ENCODE assay signal across 30 mouse cellular contexts in the genomic region with DNA sequence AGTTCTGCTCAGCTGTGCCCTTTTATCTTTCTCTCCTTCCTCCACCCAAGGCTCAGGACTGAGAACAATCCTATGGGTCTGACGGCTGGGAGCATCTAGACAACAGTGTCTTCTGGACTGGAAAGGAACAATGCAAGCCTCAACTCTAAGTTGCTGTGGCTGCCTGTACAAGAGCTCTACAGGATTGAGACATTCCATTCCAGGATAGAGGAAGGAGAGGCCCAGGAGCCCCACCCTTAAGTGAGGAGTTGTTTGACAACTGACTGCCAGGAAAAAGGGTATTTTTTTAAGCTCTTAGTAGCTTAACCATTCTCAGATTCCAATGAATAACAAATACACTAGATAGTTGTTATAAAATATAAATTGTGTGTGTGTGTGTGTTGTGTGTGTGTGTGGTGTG. TPM values are rescaled to one million over a fixed set of nuclear protein-coding genes. Genes with fewer than 3 reads are reported as not detected.
DNase-seq lines count a peak whose midpoint lies in the region; ATAC-seq and TF ChIP-seq lines count a peak whose summit lies in the region.
"Had no signal": no experiment of that assay in that cellular context is flagged by ENCODE, and none has a peak within 500 bp of the region (broad histone marks: within the 10 kb centered on the region; RNA-seq: fewer than 3 reads in every experiment).

No protein-coding gene starts in this region.

- no peak overlapping the region for H3K4me3 ChIP-seq in lung, embryonic 16.5 days (ENCODE audit: low read length)
- H3K4me3 ChIP-seq in intestine, embryonic 16.5 days (ENCODE audit: low read length), result no peak overlapping the region
- no peak overlapping the region for H3K4me3 ChIP-seq in stomach, postnatal 0 days (ENCODE audit: low read depth, low read length)
- H3K4me3 ChIP-seq: embryonic facial prominence, embryonic 12.5 days; hindbrain, embryonic 10.5 days; hindbrain, embryonic 15.5 days; lung, embryonic 15.5 days; megakaryocyte, embryonic 14.5 days; midbrain, embryonic 12.5 days; neural tube, embryonic 13.5 days; stomach, embryonic 15.5 days had no signal

- no peaks in the 10 kb centered on the region for H3K9me3 ChIP-seq in lung, embryonic 16.5 days (ENCODE audit: control insufficient read depth, low read length)
- H3K9me3 ChIP-seq in intestine, embryonic 16.5 days (ENCODE audit: control insufficient read depth, low read length), result no peaks in the 10 kb centered on the region
- no peaks in the 10 kb centered on the region for H3K9me3 ChIP-seq in stomach, postnatal 0 days (ENCODE audit: control insufficient read depth, low read length)
- H3K9me3 ChIP-seq: embryonic facial prominence, embryonic 12.5 days; hindbrain, embryonic 10.5 days; hindbrain, embryonic 15.5 days; lung, embryonic 15.5 days; megakaryocyte, embryonic 14.5 days; midbrain, embryonic 12.5 days; neural tube, embryonic 13.5 days; stomach, embryonic 15.5 days had no signal

- no peak overlapping the region for H3K27ac ChIP-seq in lung, embryonic 16.5 days (ENCODE audit: low read length)
- H3K27ac ChIP-seq in intestine, embryonic 16.5 days (ENCODE audit: low read length), result no peak overlapping the region
- H3K27ac ChIP-seq in stomach, postnatal 0 days (replicated peaks), result no peak overlapping the region
- H3K27ac ChIP-seq: embryonic facial prominence, embryonic 12.5 days; hindbrain, embryonic 10.5 days; hindbrain, embryonic 15.5 days; liver, embryonic 14.5 days; midbrain, embryonic 12.5 days; neural tube, embryonic 13.5 days; stomach, embryonic 15.5 days had no signal

- H3K9ac ChIP-seq in lung, embryonic 16.5 days (ENCODE audit: low read length), result no peak overlapping the region
- H3K9ac ChIP-seq in intestine, embryonic 16.5 days (ENCODE audit: low read depth, low read length), result no peak overlapping the region
- no peak overlapping the region for H3K9ac ChIP-seq in stomach, postnatal 0 days (ENCODE audit: low read length)
- H3K9ac ChIP-seq: embryonic facial prominence, embryonic 12.5 days; hindbrain, embryonic 15.5 days; liver, embryonic 14.5 days; lung, embryonic 15.5 days; midbrain, embryonic 12.5 days; neural tube, embryonic 13.5 days; stomach, embryonic 15.5 days had no signal

- WGBS in lung, embryonic 16.5 days, result 58% methylated on average over 1 of the region's 1 CpGs
- WGBS in intestine, embryonic 16.5 days, result 83% methylated on average over 1 of the region's 1 CpGs
- 71% methylated on average over 1 of the region's 1 CpGs for WGBS in stomach, postnatal 0 days

- H3K4me2 ChIP-seq in lung, embryonic 16.5 days (ENCODE audit: low read depth, low read length), result no peak overlapping the region
- H3K4me2 ChIP-seq in intestine, embryonic 16.5 days (ENCODE audit: low read depth, low read length), result no peak overlapping the region
- H3K4me2 ChIP-seq in stomach, postnatal 0 days (replicated peaks; ENCODE audit: low read depth), result no peak overlapping the region
- H3K4me2 ChIP-seq: embryonic facial prominence, embryonic 12.5 days; heart, embryonic 11.5 days; hindbrain, embryonic 15.5 days; lung, embryonic 15.5 days; midbrain, embryonic 12.5 days; neural tube, embryonic 13.5 days; stomach, embryonic 15.5 days had no signal

- no peak for TF ChIP-seq EP300 in stomach, postnatal 0 days (optimal IDR thresholded peaks at IDR 0.05)

- no peaks in the 10 kb centered on the region for H3K36me3 ChIP-seq in lung, embryonic 16.5 days (ENCODE audit: control insufficient read depth, insufficient read depth, low read length)
- H3K36me3 ChIP-seq in intestine, embryonic 16.5 days (ENCODE audit: control insufficient read depth, insufficient read depth, low read length), result no peaks in the 10 kb centered on the region
- no peaks in the 10 kb centered on the region for H3K36me3 ChIP-seq in stomach, postnatal 0 days (ENCODE audit: control insufficient read depth, insufficient read depth, low read length)
- H3K36me3 ChIP-seq: embryonic facial prominence, embryonic 12.5 days; hindbrain, embryonic 15.5 days; lung, embryonic 15.5 days; midbrain, embryonic 12.5 days; neural tube, embryonic 13.5 days; stomach, embryonic 15.5 days had no signal

- peak; percentile 74 for ATAC-seq in lung, embryonic 16.5 days (ENCODE audit: low read depth)
- ATAC-seq in intestine, embryonic 16.5 days, result peak; percentile 68
- peak; percentile 57 for ATAC-seq in stomach, postnatal 0 days (ENCODE audit: low FRiP score, low TSS enrichment)
- ATAC-seq: inflammation-experienced regulatory T-cells, adult 6 months; Patski had no signal

- no peaks in the 10 kb centered on the region for H3K27me3 ChIP-seq in lung, embryonic 16.5 days (ENCODE audit: control insufficient read depth, insufficient read depth, low read depth, low read length)
- H3K27me3 ChIP-seq in intestine, embryonic 16.5 days (replicated peaks; ENCODE audit: control insufficient read depth, insufficient read depth, low read length), result no peaks in the 10 kb centered on the region
- no peaks in the 10 kb centered on the region for H3K27me3 ChIP-seq in stomach, postnatal 0 days (ENCODE audit: control insufficient read depth, insufficient read depth, low read length)
- H3K27me3 ChIP-seq: embryonic facial prominence, embryonic 12.5 days; hindbrain, embryonic 15.5 days; lung, embryonic 15.5 days; megakaryocyte, embryonic 14.5 days; midbrain, embryonic 12.5 days; neural tube, embryonic 13.5 days; Patski; stomach, embryonic 15.5 days had no signal

- no peak for TF ChIP-seq CTCF in stomach, postnatal 0 days (IDR thresholded peaks at IDR 0.05; ENCODE audit: low read depth)

- no peak for DNase-seq in lung, postnatal 4 days
- DNase-seq in NIH3T3 (ENCODE audit: low read depth), result peak; percentile 8
- no peak for DNase-seq in stomach, postnatal 0 days (ENCODE audit: low spot score)
- DNase-seq in layer of hippocampus, adult 8-10 months (ENCODE audit: low spot score in 2 of 2), result no peak
- no peak for DNase-seq in heart, postnatal 36 days
- DNase-seq in adrenal gland, adult 2 months, result no peak
- DNase-seq: adrenal gland, adult 8-10 months; cerebellum, adult 11-12 months; cerebellum, adult 9-11 months; embryo, embryonic 11 days; gastrocnemius, postnatal 25 days; heart, adult 11 months; kidney, adult 9 months; kidney, postnatal 10 days; liver; thymus, postnatal 14 days had no signal

- H3K4me1 ChIP-seq in lung, embryonic 16.5 days (replicated peaks; ENCODE audit: control insufficient read depth, insufficient read depth, low read length), result no peaks in the 10 kb centered on the region; the same call in 1 of the 2 replicates
- H3K4me1 ChIP-seq in intestine, embryonic 16.5 days (ENCODE audit: control insufficient read depth, insufficient read depth, low read length), result no peaks in the 10 kb centered on the region
- H3K4me1 ChIP-seq in stomach, postnatal 0 days (replicated peaks; ENCODE audit: control insufficient read depth, insufficient read depth), result no peaks in the 10 kb centered on the region
- H3K4me1 ChIP-seq: embryonic facial prominence, embryonic 12.5 days; hindbrain, embryonic 10.5 days; hindbrain, embryonic 15.5 days; lung, embryonic 15.5 days; midbrain, embryonic 12.5 days; neural tube, embryonic 13.5 days; stomach, embryonic 15.5 days had no signal

- intact Hi-C loops in heart, postnatal 36 days (cut with DNase I), result no loop called here

RNA-seq across cellular contexts. Expression of gene Diaph3, which starts 53.0 kb away (rescaled TPM):
- polyA plus RNA-seq in lung, embryonic 16.5 days (2015; fragmentation: Nextera tagmentation; extraction: Ambion mirVana), result 16.6 and 17.6 TPM in 2 replicates
- polyA plus RNA-seq in intestine, embryonic 16.5 days (2015; fragmentation: Nextera tagmentation; extraction: Ambion mirVana), result 7.0 and 7.7 TPM in 2 replicates
- 2.3 and 3.5 TPM in 2 replicates for polyA plus RNA-seq in stomach, postnatal 0 days (2015; fragmentation: Nextera tagmentation; extraction: Ambion mirVana)
- 1 to 10 TPM; 4.1 to 5.8 (median 4.7) TPM for total RNA-seq in layer of hippocampus, adult 8-10 months (2022)
- total RNA-seq in heart, postnatal 36 days (2021), result 1 to 10 TPM in 1 of 2 experiments, under 1 TPM in 1; 0.76 to 1.4 TPM
- total RNA-seq in adrenal gland, adult 2 months (2021), result 1 to 10 TPM; 1.6 to 2.4 TPM
- 0.04 TPM in 2 replicates for polyA plus RNA-seq in adrenal gland, adult 2 months (2012; rRNA removed)
